Mouse (Mus musculus) embryonic fibroblast, embryonic 13.5 days (primary cell): ENCODE measurements around the gene Fcho2. TPM values are rescaled to one million over a fixed set of nuclear protein-coding genes. Genes with fewer than 3 reads are reported as not detected.

Experiments used
- H3K27ac ChIP-seq: 2 replicates; pipeline ENCODE4 v1.5.1; 2012; ENCODE audit warnings: low read length, control low read depth, inconsistent platforms; ENCODE audit not compliant: insufficient read depth
- H3K4me1 ChIP-seq: 2 replicates; pipeline ENCODE4 v1.6.1; 2011; ENCODE audit warnings: low read length; ENCODE audit not compliant: control insufficient read depth, insufficient read depth
- H3K4me3 ChIP-seq: 2 replicates; pipeline ENCODE4 v1.5.1; 2011; ENCODE audit warnings: mild to moderate bottlenecking, control low read depth, low read length; ENCODE audit not compliant: insufficient read depth
- CTCF ChIP-seq: IDR thresholded peaks from 2 replicates; pipeline ENCODE4 v1.5.1; 2011; ENCODE audit warnings: mild to moderate bottlenecking, control low read depth, low read length, moderate library complexity, borderline replicate concordance; ENCODE audit not compliant: insufficient read depth
- POLR2A ChIP-seq: IDR thresholded peaks from 2 replicates; pipeline ENCODE4 v1.6.1; 2011; ENCODE audit warnings: low read depth, mild to moderate bottlenecking, control low read depth, low read length, moderate library complexity
- polyA plus RNA-seq: library from polyadenylated mRNA; stranded (reverse); fragments of >200 nt; gene quantifications from 2 replicates; pipeline ENCODE4 v1.2.4, GENCODE M21; 2011; ENCODE audit warnings: low read depth; ENCODE audit not compliant: missing spikeins, insufficient read length

The Fcho2 gene
- polyA plus RNA-seq, 1 experiment, result 57.6 TPM

- peaks cover 4% of the 10 kb centered on the region; the same call in 1 of the 2 replicates for H3K4me1 ChIP-seq
- TF ChIP-seq CTCF (no peak), POLR2A (no peak)
- H3K4me3 ChIP-seq, result no peak overlapping the region
- H3K27ac ChIP-seq, result no peak overlapping the region; the same call in 1 of the 2 replicates
These were observed 5.1 kb downstream of the Fcho2 start for GRCm38 (mm10) chr13:98810143-98810542.

- peaks cover 4% of the 10 kb centered on the region; the same call in 1 of the 2 replicates for H3K4me1 ChIP-seq
- no peak overlapping the region for H3K4me3 ChIP-seq
- TF ChIP-seq POLR2A (no peak), CTCF (no peak)
- no peak overlapping the region for H3K27ac ChIP-seq
These were observed 6.2 kb downstream of the Fcho2 start for GRCm38 (mm10) chr13:98809087-98809486.

GRCm38 (mm10) chr13:98804480-98804879 lies 10.8 kb downstream of the Fcho2 start:
- no peak overlapping the region for H3K4me3 ChIP-seq
- no peaks in the 10 kb centered on the region for H3K4me1 ChIP-seq
- no peak overlapping the region for H3K27ac ChIP-seq
- TF ChIP-seq POLR2A (no peak), CTCF (no peak)

GRCm38 (mm10) chr13:98803699-98804098 lies 11.6 kb downstream of the Fcho2 start:
- no peak overlapping the region for H3K4me3 ChIP-seq

GRCm38 (mm10) chr13:98802957-98803356 lies 12.3 kb downstream of the Fcho2 start:
- no peaks in the 10 kb centered on the region for H3K4me1 ChIP-seq
- no peak for TF ChIP-seq POLR2A
- TF ChIP-seq CTCF, result no peak
- H3K27ac ChIP-seq, result no peak overlapping the region
- no peak overlapping the region for H3K4me3 ChIP-seq

More at GRCm38 (mm10) chr13:98803699-98804098, 11.6 kb downstream of the Fcho2 start:
- H3K27ac ChIP-seq, result no peak overlapping the region
- no peaks in the 10 kb centered on the region for H3K4me1 ChIP-seq
- no peak for TF ChIP-seq POLR2A
- no peak for TF ChIP-seq CTCF

GRCm38 (mm10) chr13:98795511-98795910 lies 19.7 kb downstream of the Fcho2 start:
- Histone ChIP-seq H3K4me3 (no peak overlapping the region), H3K27ac (no peak overlapping the region), H3K4me1 (no peaks in the 10 kb centered on the region)
- no peak for TF ChIP-seq POLR2A
- no peak for TF ChIP-seq CTCF

- no peaks in the 10 kb centered on the region for H3K4me1 ChIP-seq
These were observed 22.4 kb downstream of the Fcho2 start for GRCm38 (mm10) chr13:98792864-98793263.

GRCm38 (mm10) chr13:98791693-98792092 lies 23.6 kb downstream of the Fcho2 start:
- no peak overlapping the region for H3K4me3 ChIP-seq
- H3K27ac ChIP-seq, result no peak overlapping the region
- TF ChIP-seq POLR2A (no peak), CTCF (no peak)
- no peaks in the 10 kb centered on the region for H3K4me1 ChIP-seq

More at GRCm38 (mm10) chr13:98792864-98793263, 22.4 kb downstream of the Fcho2 start:
- TF ChIP-seq CTCF, result no peak
- TF ChIP-seq POLR2A, result no peak
- Histone ChIP-seq H3K27ac (no peak overlapping the region), H3K4me3 (no peak overlapping the region)

- H3K4me1 ChIP-seq, result no peaks in the 10 kb centered on the region
These were observed 28.1 kb downstream of the Fcho2 start for GRCm38 (mm10) chr13:98786970-98787685.

GRCm38 (mm10) chr13:98777959-98778358 lies 37.3 kb downstream of the Fcho2 start:
- H3K4me1 ChIP-seq, result no peaks in the 10 kb centered on the region
- H3K4me3 ChIP-seq, result no peak overlapping the region
- no peak for TF ChIP-seq CTCF
- no peak for TF ChIP-seq POLR2A
- H3K27ac ChIP-seq, result no peak overlapping the region

More at GRCm38 (mm10) chr13:98786970-98787685, 28.1 kb downstream of the Fcho2 start:
- TF ChIP-seq CTCF (no peak), POLR2A (no peak)
- no peak overlapping the region for H3K27ac ChIP-seq
- H3K4me3 ChIP-seq, result no peak overlapping the region

GRCm38 (mm10) chr13:98771484-98771883 lies 43.8 kb downstream of the Fcho2 start:
- no peaks in the 10 kb centered on the region for H3K4me1 ChIP-seq
- no peak for TF ChIP-seq POLR2A
- no peak for TF ChIP-seq CTCF
- H3K4me3 ChIP-seq, result no peak overlapping the region
- no peak overlapping the region for H3K27ac ChIP-seq

GRCm38 (mm10) chr13:98768329-98768728 lies 46.9 kb downstream of the Fcho2 start:
- H3K4me1 ChIP-seq, result no peaks in the 10 kb centered on the region
- TF ChIP-seq CTCF, result no peak
- no peak for TF ChIP-seq POLR2A
- H3K4me3 ChIP-seq, result no peak overlapping the region
- no peak overlapping the region for H3K27ac ChIP-seq
